Mouse (Mus musculus): Measurements from ENCODE around the gene Pkdrej.
"Not testable (repeated sequence)": the region's sequence is repeated elsewhere in the genome, so short reads cannot be mapped to it uniquely, and the experiment has no call there.

The Pkdrej gene

DNA sequence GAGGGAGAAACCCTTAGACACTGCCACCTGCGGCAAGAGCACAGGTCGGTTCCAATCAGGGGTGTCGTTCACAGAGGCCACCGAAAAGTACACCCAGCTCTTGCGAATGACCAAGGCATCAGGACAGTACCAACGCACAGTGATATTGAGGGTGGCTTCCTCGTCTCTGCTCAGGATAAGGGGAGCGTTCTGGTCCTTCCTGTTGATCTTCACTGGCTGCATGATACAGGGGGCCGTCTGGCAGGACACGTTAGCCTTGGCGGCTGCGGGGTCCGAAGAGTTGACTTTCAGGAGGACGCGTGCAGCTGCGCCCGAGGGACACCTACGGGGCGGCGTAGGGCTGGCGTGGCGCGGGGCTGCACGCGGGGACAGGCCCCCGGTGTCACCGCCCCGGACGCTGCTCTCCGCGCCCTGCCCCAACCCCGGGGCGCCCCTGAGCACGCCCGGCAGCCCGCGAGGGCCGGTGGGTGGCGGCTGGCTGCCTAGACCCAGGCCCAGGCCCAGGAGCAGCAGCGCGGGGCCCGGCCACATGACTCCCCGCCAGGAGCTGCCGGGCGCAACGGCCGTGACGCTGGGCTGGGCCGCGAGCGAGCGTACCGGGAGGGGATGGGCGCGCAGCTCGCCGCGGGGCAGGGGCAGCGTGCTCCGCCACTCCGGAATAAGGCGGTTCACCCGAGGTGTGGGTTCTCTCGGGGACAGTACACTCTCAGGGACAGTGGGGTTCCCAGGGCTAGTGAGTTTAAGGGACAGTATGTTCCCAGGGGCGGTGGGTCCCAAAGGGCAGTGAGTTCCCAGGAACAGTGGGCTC is at the start of gene Pkdrej:
Gene Pkdrej, minus strand, starts transcription at position 532 of the 808 bp plus-strand sequence.
- peak; percentile 65 to 80 for DNase-seq (ENCODE audit: inconsistent age in 2 of 2, low spot score in 1 of 2)

DNA sequence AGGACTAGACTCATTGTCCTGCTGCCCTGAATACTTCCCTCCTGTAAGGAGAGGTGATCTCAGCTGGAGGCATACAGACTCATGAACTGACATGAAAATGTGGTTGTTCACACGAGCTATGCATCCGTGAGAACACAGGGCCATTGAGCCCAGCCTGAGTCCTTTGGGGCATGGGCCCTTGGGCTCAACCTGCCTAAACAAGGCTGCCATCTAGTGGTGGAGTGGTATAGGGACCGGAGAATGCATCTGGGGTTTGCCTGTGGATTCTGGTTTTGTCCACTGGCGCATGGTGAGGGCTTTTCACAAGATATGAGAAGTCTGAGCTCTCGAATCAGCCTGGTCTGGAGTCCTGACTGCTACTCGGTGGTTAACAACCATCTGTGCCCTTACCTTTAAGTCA is 46.2 kb upstream of the Pkdrej start:
- peak; percentile 74 to 92 for DNase-seq (ENCODE audit: inconsistent age in 2 of 2, low spot score in 1 of 2)

- DNase-seq (ENCODE audit: inconsistent age in 2 of 2, low spot score in 1 of 2): not testable (repeated sequence)
Measured at GRCm38 (mm10) chr15:85865913-85866312, 44.4 kb upstream of the Pkdrej start.

- peak; percentile 95 to 98 for DNase-seq (ENCODE audit: inconsistent age in 2 of 2, low spot score in 1 of 2)
Measured at GRCm38 (mm10) chr15:85859490-85860031, 38.0 kb upstream of the Pkdrej start, which contains the start of gene Gtse1. Gene Gtse1, plus strand, starts transcription at chr15:85859745.

DNA sequence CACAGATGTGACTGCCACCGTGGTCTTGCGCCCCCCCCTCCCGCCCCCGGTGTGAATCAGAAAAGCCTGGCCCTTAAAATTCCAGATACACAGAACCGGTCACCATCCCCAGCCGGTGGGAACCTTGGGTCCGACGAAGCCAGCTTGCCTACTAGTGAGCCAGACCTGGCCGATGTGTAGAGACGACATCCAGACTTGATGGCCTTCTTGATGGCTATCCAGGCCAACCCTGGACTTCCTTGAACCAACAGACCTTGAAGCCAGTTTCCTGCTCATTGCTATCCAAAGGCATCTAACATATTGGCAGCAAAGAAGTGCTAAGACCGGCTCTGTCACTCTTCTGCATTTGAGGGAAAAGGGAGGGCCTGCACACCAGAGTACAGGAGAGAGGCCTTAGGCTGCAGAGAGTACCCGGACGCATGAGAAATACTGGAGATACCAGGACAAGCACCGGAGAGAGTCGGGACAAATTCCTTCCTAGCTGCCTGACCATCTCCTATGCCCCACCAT is 37.5 kb upstream of the Pkdrej start:
- no peak for DNase-seq (ENCODE audit: inconsistent age in 2 of 2, low spot score in 1 of 2)

DNA sequence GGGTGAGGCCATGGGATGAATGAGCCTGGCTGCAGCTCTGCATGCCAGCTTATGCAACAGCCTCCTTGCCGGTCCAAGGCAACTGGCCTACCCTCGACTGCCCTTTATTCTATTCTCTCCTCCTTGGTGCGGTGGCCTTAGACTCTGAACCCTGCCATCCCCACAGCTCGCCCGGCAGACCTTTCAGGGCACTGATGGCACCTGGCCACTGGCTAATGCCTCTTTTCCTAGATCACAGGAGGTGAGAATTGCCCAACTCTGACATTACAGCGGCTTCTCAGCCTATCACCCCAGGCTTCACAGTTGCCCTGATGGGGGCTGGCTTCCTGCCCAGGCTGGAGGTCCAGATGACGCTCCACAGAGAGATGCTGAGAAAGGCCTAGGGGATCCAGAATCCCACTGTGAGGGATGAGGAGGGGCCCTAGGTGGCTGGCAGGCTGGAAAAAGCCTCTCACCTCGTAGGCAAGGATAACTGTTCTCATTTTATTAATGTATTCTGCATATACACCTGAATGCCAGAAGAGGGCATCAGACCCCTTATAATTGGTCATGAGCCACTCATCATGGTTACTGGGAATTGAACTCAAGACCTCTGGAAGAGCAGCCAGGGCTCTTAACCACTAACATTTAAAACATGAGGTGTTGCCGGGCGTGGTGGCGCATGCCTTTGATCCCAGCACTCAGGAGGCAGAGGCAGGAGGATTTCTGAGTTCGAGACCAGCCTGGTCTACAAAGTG is 30.3 kb upstream of the Pkdrej start:
- no peak for DNase-seq (ENCODE audit: inconsistent age in 2 of 2, low spot score in 1 of 2)

DNA sequence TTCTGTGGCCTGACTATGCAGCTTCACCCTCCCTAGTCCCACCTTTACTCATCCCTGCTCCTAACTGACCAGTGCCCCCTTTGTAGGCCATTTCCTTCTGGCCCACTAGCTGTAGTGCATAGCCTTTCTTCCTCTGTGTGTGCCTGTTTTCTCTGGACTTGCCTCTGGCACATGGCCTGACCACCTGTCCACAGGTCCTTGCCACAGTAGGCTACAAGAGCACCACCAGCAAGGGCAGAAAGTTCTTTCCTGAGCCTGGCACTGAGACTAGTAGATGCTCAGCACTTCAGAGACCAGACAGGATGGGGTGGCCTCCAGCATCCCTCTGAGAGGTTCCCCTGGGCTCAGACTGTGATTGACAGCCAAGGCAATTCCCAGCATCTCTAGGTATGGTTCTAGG is 23.5 kb upstream of the Pkdrej start:
- no peak for DNase-seq (ENCODE audit: inconsistent age in 2 of 2, low spot score in 1 of 2)

DNA sequence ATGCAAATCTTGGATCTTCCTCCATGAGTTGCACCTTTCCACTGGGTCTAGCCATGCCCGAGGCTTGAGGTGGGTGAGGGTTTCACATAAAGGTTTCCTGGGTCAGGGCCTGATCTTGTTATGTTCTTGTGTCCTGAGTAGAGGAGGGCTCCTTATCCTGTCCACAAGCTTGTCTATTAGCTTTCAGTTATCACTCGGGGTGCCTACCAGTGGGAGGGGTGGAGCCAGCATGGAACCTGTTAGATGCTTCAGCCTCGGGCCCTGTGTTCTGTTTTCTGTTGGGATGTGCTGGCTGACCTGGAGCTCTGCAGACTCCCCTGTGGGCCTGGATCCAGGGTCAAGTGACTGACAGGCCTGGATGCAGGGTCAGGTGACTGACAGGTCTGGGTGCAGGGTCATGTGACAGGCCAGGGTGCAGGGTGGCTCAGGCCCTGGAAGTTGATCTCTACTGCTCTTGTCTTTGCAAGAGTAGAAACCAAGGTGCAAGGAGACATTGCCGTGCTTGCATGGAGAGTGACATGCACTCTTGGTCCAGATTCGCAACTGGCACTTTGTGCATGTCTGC is 20.3 kb upstream of the Pkdrej start:
- DNase-seq (ENCODE audit: inconsistent age in 2 of 2, low spot score in 1 of 2): no peak

GRCm38 (mm10) chr15:85840983-85841382 is 19.4 kb upstream of the Pkdrej start:
- peak in 1 of 2 experiments; percentile 49 for DNase-seq (ENCODE audit: inconsistent age in 2 of 2, low spot score in 1 of 2)

DNA sequence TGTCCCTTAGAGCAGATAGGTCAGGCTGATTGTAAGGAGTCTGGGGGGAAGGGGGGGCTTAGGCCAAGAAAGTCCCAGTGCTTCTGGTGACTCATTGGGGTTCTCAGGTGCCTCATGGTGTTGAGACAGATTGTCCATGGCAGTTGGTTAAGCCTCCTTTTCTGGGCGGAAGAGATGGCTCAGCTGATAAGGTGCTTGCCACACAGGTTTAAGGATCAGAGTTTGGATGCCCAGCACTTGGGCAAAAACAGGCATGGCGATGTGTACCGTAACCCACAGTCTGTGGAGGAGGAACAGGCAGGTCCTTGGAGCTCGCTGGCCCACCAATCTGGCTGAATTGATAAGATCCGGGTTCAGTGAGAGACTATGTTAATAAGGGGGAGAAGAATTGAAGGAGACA is 15.4 kb upstream of the Pkdrej start:
- no peak for DNase-seq (ENCODE audit: inconsistent age in 2 of 2, low spot score in 1 of 2)

- DNase-seq (ENCODE audit: inconsistent age in 2 of 2, low spot score in 1 of 2): peak in 1 of 2 experiments; percentile 62
Measured at GRCm38 (mm10) chr15:85835335-85835734, 13.8 kb upstream of the Pkdrej start.

- DNase-seq (ENCODE audit: inconsistent age in 2 of 2, low spot score in 1 of 2): no peak
Measured at GRCm38 (mm10) chr15:85832599-85832998, 11.1 kb upstream of the Pkdrej start.

GRCm38 (mm10) chr15:85831954-85832590 is 10.5 kb upstream of the Pkdrej start, which contains the start of gene Ttc38:
Gene Ttc38, plus strand, starts transcription at chr15:85832306.
- DNase-seq (ENCODE audit: inconsistent age in 2 of 2, low spot score in 1 of 2): peak; percentile 88 to 96

- no peak for DNase-seq (ENCODE audit: inconsistent age in 2 of 2, low spot score in 1 of 2)
Measured at GRCm38 (mm10) chr15:85829470-85829869, 7.9 kb upstream of the Pkdrej start.

DNA sequence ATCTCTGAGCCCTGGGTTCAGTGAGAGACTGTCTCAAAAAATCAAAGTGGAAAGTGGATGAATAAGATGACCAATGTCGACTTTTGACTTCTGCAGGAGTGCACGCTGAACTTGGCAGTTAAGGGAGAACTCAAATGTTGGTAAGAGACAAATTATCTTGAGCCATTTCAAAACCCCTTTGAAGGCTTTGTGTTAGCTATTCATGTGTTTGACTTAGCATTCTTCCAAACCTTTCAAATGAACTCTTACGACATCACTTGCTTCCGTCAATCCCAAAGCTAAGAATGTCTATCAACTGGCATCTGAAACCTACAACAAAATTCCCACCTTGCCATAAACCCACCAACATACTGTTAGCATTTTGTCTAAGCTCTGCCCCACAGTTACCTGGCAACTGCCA is 6.5 kb upstream of the Pkdrej start:
- no peak for DNase-seq (ENCODE audit: inconsistent age in 2 of 2, low spot score in 1 of 2)

DNA sequence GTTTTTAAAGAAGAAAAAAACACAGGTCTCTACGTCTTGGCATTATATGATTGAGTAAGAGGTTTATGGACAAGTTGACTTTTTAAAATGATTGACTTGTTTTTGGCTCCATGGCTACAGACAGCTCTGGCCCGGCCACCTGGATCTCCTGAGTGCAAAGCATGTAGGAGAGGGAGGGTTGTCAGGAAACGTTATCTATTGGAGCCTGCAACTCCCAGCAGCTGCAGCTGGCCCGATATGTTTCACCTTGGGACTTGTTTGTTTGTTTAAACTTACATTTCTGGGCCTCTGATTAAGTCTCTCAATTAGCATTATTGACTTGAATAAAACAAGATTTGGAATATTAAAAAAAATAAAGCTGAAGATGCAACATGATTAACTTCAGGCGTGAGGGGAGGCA is 5.1 kb upstream of the Pkdrej start:
- no peak for DNase-seq (ENCODE audit: inconsistent age in 2 of 2, low spot score in 1 of 2)

GRCm38 (mm10) chr15:85822011-85822359 is 451 bp upstream of the Pkdrej start:
- DNase-seq (ENCODE audit: inconsistent age in 2 of 2, low spot score in 1 of 2): no peak

GRCm38 (mm10) chr15:85813428-85813827 is 8.1 kb downstream of the Pkdrej start:
- DNase-seq (ENCODE audit: inconsistent age in 2 of 2, low spot score in 1 of 2): no peak

DNA sequence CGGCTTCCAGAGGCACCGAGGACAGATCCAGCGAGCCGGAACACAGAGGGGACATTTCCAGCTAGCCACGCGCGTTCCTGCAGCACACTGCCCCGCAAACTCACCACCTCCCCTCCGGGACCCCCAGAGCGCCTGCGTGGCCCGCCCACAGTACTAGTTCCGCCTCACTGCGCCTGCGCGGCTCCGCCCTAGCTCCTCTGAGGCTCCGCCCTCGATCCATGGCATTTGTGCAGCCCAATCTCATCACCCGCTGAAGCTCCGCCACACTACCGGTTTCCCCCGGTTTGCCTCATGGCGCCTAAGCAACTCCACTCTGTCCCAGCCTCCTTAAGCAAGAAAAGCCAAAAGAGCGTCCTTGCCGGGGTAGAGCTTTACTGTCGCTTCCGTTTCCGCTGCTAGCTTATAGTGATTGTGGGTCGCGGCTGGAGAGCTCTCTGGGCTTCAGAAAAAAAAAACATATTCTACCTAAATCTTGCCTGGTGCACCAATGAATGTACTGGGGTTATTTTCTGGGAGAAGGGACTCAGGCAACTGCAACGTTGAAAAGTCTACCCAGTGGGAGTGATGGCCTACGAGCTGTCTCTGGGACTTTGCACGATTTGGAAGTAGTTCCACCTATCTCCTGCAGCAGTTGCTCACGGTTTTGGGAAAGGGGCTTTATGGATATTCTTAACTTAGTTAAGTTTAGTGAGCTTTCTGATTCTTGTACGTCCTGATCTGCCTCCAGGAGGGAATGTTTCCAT is 9.8 kb downstream of the Pkdrej start, which contains the start of gene Cdpf1:
Gene Cdpf1, minus strand, starts transcription at position 163 of the 743 bp plus-strand sequence.
- peak; percentile 99 to 100 for DNase-seq (ENCODE audit: inconsistent age in 2 of 2, low spot score in 1 of 2)

Data from adrenal gland, adult (tissue).